Mouse (Mus musculus) urinary bladder, postnatal 4 days (tissue): ENCODE data around the gene Cxcl12.

Source experiments
- DNase-seq, 2 experiments: peaks; one replicate each; pipeline ENCODE4 v3.0.0; 2021 to 2022; ENCODE audit warnings: low spot score in 2 of 2

Cxcl12 gene

DNA sequence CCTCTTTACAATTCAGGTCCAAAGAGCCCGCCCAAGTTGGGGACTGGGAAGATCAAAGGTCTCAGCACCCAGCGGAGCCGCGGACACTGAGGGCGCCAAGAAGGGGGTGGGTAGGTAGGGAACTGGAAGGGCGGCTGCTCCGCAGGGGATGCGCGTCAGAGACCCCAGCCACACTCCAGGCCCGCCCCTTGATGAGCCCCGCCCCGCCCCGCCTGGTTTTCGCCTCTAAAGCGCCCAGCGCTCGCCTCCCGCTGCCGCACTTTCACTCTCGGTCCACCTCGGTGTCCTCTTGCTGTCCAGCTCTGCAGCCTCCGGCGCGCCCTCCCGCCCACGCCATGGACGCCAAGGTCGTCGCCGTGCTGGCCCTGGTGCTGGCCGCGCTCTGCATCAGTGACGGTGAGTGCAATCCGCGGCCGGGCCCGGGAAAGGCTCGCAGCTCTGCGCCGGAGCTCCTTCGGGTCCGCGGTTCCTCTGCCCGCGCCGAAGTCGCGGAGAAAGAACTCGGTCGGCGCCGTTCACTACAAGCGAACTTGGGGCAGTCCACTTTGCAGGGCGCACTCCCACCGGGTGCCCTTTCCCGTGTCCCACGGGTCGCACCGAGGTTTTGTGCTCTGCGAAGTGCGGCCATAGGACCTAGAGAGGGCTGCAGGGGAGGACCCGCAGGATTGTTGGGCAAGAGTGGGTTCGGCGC lies at the start of gene Cxcl12:
Cxcl12 (plus strand) TSS at position 215 of the 691 bp plus-strand sequence.
- peak; percentile 61 to 78 for DNase-seq

DNA sequence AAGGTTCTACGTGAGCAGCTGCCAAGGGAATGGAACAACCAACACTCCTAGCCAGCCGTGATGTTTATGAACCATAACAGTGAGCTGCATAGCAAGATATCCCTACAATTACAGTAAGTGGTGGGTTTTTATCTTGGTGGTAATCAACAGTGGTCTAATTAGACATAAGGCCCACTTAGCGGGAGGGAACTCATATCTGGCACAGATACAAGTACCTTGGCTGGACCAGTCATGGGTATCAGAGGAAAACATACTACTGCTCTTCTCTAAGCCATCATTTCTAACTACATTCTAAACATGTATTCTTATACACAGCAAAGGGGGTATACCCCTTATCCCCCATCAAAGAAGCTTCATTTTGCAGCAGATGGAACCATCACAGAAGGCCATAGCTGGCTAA lies 46.3 kb upstream of the Cxcl12 start:
- DNase-seq: no peak

GRCm38 (mm10) chr6:117126356-117126755 lies 42.0 kb upstream of the Cxcl12 start:
- no peak for DNase-seq

GRCm38 (mm10) chr6:117129443-117129842 lies 38.9 kb upstream of the Cxcl12 start:
- DNase-seq: no peak

DNA sequence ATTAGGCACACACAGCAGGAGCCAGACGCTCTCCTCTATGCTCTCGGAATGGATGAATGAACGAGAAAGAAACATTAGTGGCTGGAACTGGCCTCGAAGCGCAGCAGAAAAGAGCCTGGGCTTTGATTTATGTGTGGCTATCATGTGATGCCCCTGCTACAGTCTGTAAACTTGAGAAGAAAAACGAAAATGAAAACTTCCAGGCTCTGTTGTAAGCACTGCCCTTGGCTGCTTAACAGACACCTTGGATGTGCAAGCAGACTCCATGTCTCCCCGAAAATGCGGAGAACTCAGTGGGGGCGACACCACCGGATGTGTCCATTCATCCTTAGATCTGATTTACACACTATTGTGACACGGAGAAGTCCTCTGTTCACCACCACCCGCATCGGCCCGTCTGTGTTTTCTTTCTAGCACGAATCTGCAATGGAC lies 37.6 kb upstream of the Cxcl12 start:
- DNase-seq: no peak

- no peak for DNase-seq
Measured at GRCm38 (mm10) chr6:117134526-117134925, 33.8 kb upstream of the Cxcl12 start.

DNA sequence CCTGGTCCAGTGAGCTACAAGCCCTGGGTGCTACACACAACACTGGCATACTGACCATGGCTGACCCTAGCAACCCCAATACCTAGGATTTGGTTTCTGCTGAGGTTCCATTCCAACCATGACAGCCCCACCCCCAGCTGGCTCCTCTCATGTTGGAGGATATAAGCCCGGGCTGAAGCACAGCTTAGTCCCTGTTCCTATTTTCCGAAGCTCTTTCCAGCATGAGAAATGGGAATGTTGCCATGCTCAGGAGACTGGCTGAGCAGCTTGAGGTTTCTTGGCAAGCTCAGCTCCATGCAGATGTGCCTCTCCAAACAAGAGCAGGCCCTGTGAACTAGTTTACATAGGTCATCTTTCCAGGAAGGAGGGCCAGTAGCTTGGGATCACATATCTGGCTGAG lies 30.6 kb upstream of the Cxcl12 start:
- no peak for DNase-seq

- no peak for DNase-seq
Measured at GRCm38 (mm10) chr6:117140907-117141306, 27.4 kb upstream of the Cxcl12 start.

- DNase-seq: no peak
Measured at GRCm38 (mm10) chr6:117146951-117147350, 21.4 kb upstream of the Cxcl12 start.

DNA sequence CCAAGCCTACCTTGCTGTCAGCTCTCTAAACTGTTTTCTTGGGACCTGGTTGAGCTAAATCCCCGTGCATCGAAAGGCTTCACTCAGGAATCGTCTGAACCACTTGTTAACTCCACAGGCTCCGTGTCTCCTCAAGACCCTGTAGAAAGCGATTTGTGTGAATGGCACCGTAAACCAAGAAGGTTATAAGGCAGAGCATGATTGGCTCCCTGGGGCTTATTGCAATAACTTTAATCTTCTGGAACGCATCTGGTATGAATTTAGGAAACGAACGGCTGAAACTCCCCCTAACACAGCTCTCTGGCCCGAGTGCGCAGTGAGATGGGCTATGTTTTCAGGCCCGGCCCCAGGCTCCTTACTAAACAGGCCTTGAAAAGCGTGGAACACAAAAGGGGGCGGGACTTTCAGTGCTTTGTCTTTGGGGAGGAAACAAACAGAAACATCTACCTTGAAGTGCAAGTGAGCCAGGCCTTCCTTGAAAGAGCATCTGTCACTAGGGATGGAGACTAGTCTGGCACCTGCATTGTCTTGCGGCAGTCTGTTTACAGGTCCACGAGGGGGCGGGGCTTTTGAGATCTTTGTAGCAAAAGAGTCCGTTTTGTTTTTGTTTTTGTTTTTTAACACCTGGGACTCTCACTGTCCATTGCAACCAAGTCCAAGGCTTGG lies 16.7 kb upstream of the Cxcl12 start:
- DNase-seq: no peak

GRCm38 (mm10) chr6:117153046-117153445 lies 15.3 kb upstream of the Cxcl12 start:
- DNase-seq: no peak

DNA sequence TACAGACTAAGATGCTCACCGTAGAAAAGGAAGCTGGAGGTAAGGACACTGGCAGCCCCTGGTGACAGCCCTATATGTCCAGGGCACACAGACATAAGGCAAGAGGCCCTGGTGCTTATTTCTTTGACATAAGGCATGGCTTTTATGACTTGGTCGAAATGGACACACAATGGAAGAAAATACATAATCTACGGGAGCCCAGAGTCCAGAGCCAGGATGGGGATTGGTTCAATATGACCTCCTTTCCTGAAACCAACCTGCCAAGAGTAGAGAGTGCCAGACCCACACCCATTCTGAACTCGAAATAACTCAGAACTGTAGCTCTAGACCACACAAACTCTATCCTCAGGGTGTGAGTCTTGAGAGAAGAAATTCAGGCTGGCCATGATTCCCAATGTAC lies 11.5 kb upstream of the Cxcl12 start:
- DNase-seq: no peak

DNA sequence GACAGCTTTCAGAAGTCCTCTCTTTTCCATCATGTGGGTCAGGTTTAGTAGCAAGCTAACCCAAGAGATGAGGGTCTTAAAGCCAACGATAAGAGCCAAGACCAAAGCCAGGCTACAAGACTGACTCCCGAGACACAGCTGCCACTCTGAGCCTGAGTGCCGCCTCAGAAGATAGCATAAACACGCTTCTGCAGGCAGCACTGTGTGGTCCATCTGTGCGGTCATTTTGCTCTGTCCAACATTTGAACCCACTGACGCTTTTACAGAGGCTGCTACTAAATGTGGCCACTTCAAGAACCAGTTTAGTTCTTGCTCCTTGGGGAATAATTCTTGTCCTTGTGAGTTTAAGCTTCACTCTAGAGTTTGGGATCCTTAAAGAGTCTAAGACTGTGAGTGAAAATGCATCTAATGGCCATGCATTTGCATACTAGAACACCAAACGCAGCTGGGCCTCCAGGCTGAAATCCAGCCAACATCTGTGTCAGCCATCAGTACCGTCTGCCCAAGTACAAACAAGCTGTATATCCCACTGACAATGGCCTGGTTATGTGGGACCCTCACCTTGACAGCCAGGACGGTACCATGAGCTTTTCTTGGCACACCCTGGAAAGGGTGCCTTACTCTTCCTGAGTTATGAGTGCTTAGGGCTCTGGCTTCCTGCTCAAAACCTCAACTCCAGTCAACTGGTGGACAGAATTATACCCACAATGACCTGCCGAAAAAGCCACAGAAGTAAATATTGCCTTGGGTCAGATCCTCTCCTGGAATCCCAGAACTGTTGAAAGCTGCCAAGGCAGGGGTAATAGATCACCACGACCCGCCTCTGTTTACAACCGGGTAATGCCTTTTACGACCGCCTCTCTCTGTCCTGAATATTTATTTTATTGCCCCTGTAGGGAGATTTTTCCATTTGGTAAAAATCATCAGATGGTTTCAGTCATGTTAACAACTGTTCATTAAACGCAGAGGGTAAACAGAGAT lies 8.3 kb upstream of the Cxcl12 start:
- no peak for DNase-seq

- no peak for DNase-seq
Measured at GRCm38 (mm10) chr6:117163486-117163885, 4.8 kb upstream of the Cxcl12 start.

GRCm38 (mm10) chr6:117166581-117167425 lies 1.5 kb upstream of the Cxcl12 start:
- peak; percentile 80 to 87 for DNase-seq

DNA sequence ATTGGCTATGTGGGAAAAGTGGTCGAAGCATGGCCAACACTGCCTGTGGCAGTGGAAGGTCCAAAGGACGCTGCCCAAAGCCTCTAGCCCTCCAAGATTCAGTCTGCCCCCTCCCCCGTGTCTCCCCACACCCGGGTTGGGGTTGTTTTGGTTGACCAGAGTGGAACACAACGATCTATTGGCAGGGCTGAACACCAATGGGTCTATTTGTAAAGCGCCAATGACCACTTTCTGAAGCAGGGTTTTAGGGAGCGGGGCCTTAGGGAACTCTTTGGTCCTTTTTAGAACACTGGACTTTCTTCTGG lies 957 bp upstream of the Cxcl12 start:
- DNase-seq: no peak

- no peak for DNase-seq
Measured at GRCm38 (mm10) chr6:117169051-117169909, 945 bp downstream of the Cxcl12 start.

DNA sequence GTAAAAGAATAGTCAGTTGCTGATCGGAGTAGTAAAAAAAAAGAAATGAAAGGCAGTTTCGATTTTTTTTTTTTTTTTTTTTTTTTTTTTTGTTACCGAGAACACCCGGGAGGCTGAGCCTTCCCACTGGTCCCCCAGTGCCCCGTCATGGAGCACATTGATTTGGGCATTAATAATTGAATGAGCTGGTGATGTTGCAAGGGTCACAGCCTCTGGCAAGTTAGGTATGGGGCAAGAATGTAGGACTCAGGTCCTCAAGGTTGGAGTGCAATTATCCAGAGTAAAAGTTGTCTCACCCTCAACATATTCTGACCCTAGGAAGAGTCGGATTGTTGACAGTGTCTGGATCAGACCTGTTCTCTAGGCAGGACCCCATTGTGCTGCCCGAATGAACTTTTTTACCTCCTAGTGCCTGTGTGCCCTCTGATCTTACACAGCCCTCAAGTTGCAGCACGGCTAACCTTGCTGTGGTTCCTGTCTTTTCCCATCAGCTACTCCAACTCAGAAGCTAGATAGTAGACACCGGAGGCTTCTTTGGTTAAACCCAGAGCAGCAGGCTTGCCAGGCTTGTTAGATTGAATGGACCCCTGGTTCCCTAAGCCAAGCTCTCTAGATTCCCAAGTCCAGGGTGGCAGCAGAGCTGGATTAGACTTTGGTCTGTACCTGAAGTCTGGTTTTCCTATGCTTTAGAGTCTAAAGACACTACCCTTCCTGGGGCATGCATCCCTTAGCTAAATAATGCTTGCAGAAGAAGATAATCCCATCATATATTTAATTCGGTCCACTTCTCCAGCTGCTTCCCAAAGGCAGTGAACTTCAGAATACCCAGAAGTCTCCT lies 1.8 kb downstream of the Cxcl12 start:
- no peak for DNase-seq

DNA sequence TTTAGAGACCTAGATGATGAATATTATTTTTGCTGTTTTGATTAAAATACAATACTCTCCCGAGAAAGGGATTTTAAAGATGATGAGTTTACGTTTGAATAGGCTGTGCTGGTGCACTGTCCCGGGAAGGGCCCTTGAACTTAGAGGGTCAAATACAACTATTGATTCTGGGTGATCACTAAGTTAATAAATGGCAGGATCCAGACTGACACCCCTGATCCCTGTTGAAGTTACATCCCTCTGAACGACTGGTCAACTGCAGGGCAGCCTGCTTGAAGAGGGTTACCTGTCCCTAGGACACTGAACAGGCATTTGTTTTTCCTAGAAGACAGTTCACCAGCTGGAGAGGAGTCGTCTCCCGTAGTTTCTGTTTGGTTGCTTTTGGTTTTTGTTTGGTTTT lies 4.0 kb downstream of the Cxcl12 start:
- no peak for DNase-seq

DNA sequence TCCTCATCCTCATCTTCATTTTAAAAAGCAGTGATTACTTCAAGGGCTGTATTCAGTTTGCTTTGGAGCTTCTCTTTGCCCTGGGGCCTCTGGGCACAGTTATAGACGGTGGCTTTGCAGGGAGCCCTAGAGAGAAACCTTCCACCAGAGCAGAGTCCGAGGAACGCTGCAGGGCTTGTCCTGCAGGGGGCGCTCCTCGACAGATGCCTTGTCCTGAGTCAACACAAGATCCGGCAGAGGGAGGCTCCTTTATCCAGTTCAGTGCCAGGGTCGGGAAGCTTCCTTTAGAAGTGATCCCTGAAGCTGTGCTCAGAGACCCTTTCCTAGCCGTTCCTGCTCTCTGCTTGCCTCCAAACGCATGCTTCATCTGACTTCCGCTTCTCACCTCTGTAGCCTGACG lies 5.5 kb downstream of the Cxcl12 start:
- DNase-seq: peak; percentile 62 to 87
